Mouse (Mus musculus) liver, adult 2 months (tissue): ENCODE results near the gene Ndufv1. TPM values are rescaled to one million over a fixed set of nuclear protein-coding genes. Genes with fewer than 3 reads are reported as not detected.

Source experiments
- DNase-seq: peaks from one replicate; pipeline ENCODE4 v3.0.0-alpha.2; 2011; ENCODE audit warnings: low read depth, low spot score; ENCODE audit errors: extremely low read depth
- H3K27ac ChIP-seq: fragments of 200-500 bp; replicated peaks from 2 replicates; pipeline ENCODE4 v1.5.1; 2012; ENCODE audit warnings: low read depth, mild to moderate bottlenecking, control low read depth, inconsistent platforms, low read length; ENCODE audit not compliant: insufficient read depth
- H3K27me3 ChIP-seq: fragments of 200-500 bp; 2 replicates; pipeline ENCODE4 v1.6.1; 2012; ENCODE audit warnings: mild to moderate bottlenecking, moderate library complexity, low read length, inconsistent platforms; ENCODE audit not compliant: control insufficient read depth, insufficient read depth
- H3K36me3 ChIP-seq: fragments of 200-500 bp; 2 replicates; pipeline ENCODE4 v1.6.1; 2012; ENCODE audit warnings: low read length, inconsistent platforms; ENCODE audit not compliant: control insufficient read depth, insufficient read depth
- H3K4me1 ChIP-seq: fragments of 200-500 bp; 2 replicates; pipeline ENCODE4 v1.6.1; 2011; ENCODE audit warnings: low read length; ENCODE audit not compliant: control insufficient read depth, insufficient read depth
- H3K4me3 ChIP-seq: fragments of 200-500 bp; 2 replicates; pipeline ENCODE4 v1.5.1; 2011; ENCODE audit warnings: low read depth, mild to moderate bottlenecking, control low read depth, low read length, moderate library complexity; ENCODE audit not compliant: insufficient read depth
- H3K79me2 ChIP-seq: fragments of 200-500 bp; 2 replicates; pipeline ENCODE4 v1.6.1; 2012; ENCODE audit warnings: inconsistent platforms, mild to moderate bottlenecking, low read length, moderate library complexity; ENCODE audit not compliant: control insufficient read depth, insufficient read depth
- H3K9ac ChIP-seq: fragments of 200-500 bp; 2 replicates; pipeline ENCODE4 v1.6.1; 2012; ENCODE audit warnings: low read depth, mild to moderate bottlenecking, control low read depth, inconsistent platforms, low read length
- CTCF ChIP-seq: fragments of 200-500 bp; IDR thresholded peaks from 2 replicates; pipeline ENCODE4 v1.5.1; 2011; ENCODE audit warnings: low read depth, low read length, control low read depth
- POLR2A ChIP-seq: fragments of 200-500 bp; IDR thresholded peaks from 2 replicates; pipeline ENCODE4 v1.6.1; 2011; ENCODE audit warnings: low read length, control low read depth; ENCODE audit not compliant: insufficient read depth; ENCODE audit errors: extremely low read depth
- WGBS: fragments of 180-500 bp; shearing (Covaris S2); methylation state at CpG from one replicate; pipeline ENCODE4 v1.1.7; 2018; 5-methylcytosine and 5-hydroxymethylcytosine counted together
- polyA plus RNA-seq: library from polyadenylated mRNA; depleted of rRNA; stranded (reverse); fragments of >200 nt; gene quantifications from 2 replicates; pipeline ENCODE4 v1.2.3, GENCODE M21; 2012
- total RNA-seq: library from RNA; depleted of rRNA; stranded (reverse); fragments of >200 nt; gene quantifications from 2 replicates; pipeline ENCODE4 v1.2.3, GENCODE M21; 2014

Ndufv1 gene
- total and polyA plus RNA-seq, 2 experiments: 189 to 239 TPM

DNA sequence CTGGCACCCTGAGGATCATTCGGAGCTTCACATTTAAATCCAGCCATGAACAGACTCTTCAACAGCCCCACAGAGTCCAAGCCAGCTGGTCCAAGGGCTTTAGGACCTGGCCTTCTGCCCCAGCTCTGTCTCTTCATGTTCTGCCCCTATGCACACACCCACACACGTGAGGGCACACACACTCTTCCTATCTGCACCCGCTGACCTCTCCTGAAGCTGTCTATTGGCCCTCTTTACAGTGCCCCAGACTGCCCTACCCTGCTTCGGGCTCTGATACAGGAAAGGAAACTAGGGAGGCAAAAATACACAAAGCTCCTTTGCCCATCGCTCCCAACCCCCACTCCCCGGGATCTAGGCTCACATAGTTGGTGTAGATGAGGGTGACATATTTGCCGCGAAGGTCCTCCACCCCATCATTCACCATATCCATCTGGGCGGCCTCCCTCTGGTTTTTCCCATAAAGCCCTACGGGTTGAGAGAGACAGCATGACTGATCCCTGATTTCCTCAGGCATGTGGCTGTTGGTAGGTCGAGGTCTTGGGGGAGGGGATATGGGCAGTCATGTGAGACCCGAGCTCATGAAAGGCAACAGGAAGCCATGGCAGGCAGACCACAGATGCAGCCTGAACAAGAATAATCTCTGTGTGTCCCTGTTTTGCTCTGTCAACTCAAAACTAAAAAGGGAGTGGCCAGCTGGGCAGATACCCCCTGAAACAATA lies 23.9 kb upstream of the Ndufv1 start:
- Histone ChIP-seq H3K9ac (peak overlapping the region; percentile 89), H3K27ac (peak overlapping the region; percentile 96), H3K4me3 (peak overlapping the region; percentile 59), H3K27me3 (no peaks in the 10 kb centered on the region), H3K79me2 (no peaks in the 10 kb centered on the region), H3K4me1 (peaks cover 13% of the 10 kb centered on the region; the same call in 1 of the 2 replicates), H3K36me3 (peaks cover 4% of the 10 kb centered on the region; the same call in 1 of the 2 replicates)
- TF ChIP-seq POLR2A (0 out of 2 replicates have a peak, but pooled peaks have one; percentile 1), CTCF (no peak)
- DNase-seq: peak; percentile 86
- WGBS: 19% methylated on average over 12 of the region's 12 CpGs

DNA sequence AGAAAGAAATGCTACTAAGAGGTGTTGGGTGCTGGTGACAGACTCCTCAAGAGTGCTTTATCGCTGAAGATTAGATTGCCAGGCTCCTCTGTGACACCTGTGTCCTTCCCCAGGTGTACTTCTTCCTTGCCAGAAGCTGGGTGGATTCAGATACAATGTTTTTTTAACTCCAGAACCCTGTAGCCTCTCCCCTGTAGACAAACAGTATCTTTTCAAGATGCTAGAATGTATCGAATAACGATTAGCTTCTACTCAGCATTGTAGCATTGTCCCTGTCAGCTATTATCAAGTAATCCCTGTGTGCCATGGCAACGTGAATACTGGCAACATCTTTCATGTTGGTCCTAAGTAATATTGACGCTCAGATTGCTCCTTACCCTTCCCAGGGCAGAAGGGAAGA lies 21.1 kb upstream of the Ndufv1 start:
- Histone ChIP-seq H3K4me3 (no peak overlapping the region), H3K79me2 (no peaks in the 10 kb centered on the region), H3K4me1 (peaks cover 13% of the 10 kb centered on the region; the same call in 1 of the 2 replicates), H3K27ac (peak overlapping the region; percentile 67), H3K36me3 (peaks cover 4% of the 10 kb centered on the region; the same call in 1 of the 2 replicates), H3K27me3 (no peaks in the 10 kb centered on the region), H3K9ac (peak overlapping the region; percentile 25; the same call in 1 of the 2 replicates)
- WGBS: 21% methylated on average over 5 of the region's 5 CpGs
- DNase-seq: peak; percentile 59
- TF ChIP-seq POLR2A: no peak
- TF ChIP-seq CTCF: no peak

DNA sequence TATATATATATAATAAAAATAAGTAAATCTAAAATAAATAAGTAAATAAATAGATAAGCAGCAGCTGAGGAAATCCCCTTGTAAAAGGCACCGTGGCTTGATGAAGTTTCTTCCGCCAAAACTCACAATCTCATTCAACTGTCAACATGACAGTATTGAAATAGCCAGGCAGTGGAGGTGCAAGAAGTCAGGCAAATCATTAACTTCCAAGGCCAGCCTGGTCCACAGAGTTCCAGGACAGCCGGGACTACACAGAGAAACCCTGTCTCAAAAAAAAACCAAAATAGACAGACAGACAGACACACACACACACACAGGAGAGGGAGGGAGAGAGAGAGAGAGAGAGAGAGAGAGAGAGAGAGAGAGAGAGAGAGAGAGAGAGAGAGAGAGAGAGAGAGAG lies 20.7 kb upstream of the Ndufv1 start:
- Histone ChIP-seq H3K79me2 (no peaks in the 10 kb centered on the region), H3K27ac (peak overlapping the region; percentile 67), H3K4me3 (no peak overlapping the region), H3K4me1 (peaks cover 12% of the 10 kb centered on the region; the same call in 1 of the 2 replicates), H3K36me3 (peaks cover 4% of the 10 kb centered on the region; the same call in 1 of the 2 replicates), H3K9ac (no peak overlapping the region), H3K27me3 (no peaks in the 10 kb centered on the region)
- DNase-seq: peak; percentile 95
- TF ChIP-seq CTCF (no peak), POLR2A (no peak)
- 12% methylated on average over 3 of the region's 3 CpGs for WGBS

- H3K36me3 ChIP-seq: peaks cover 4% of the 10 kb centered on the region; the same call in 1 of the 2 replicates
- peaks cover 10% of the 10 kb centered on the region; the same call in 1 of the 2 replicates for H3K4me1 ChIP-seq
- no peaks in the 10 kb centered on the region for H3K27me3 ChIP-seq
- DNase-seq: no peak
- H3K9ac ChIP-seq: no peak overlapping the region
- H3K27ac ChIP-seq: peak overlapping the region; percentile 30
- no peak for TF ChIP-seq POLR2A
- no peak for TF ChIP-seq CTCF
- H3K4me3 ChIP-seq: no peak overlapping the region
- no peaks in the 10 kb centered on the region for H3K79me2 ChIP-seq
- WGBS: 56% methylated on average over 7 of the region's 7 CpGs
Measured at GRCm38 (mm10) chr19:4032668-4033067, 20.1 kb upstream of the Ndufv1 start.

DNA sequence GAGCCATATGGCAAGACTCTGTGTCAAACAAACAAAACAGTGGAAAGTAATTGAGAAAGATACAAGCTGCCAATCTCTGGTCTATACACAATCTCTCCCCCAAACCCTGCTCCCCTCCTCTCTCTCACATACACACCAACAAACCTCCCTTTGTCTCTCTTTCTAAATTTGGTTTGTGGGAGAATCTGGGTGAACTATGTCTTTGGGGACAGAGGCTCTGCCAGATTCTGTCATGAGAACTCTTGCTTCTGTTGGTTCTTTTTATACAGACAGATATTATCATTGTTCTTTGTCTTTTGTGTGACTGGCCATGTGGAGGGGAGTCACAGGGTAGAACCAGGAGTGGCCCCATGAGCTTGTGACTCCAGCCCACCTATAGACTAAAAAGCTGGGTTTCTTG lies 15.0 kb upstream of the Ndufv1 start:
- Histone ChIP-seq H3K36me3 (no peaks in the 10 kb centered on the region), H3K4me1 (peaks cover 16% of the 10 kb centered on the region), H3K9ac (no peak overlapping the region), H3K27me3 (no peaks in the 10 kb centered on the region), H3K4me3 (no peak overlapping the region), H3K79me2 (no peaks in the 10 kb centered on the region), H3K27ac (no peak overlapping the region)
- TF ChIP-seq POLR2A: no peak
- no peak for TF ChIP-seq CTCF
- no peak for DNase-seq

DNA sequence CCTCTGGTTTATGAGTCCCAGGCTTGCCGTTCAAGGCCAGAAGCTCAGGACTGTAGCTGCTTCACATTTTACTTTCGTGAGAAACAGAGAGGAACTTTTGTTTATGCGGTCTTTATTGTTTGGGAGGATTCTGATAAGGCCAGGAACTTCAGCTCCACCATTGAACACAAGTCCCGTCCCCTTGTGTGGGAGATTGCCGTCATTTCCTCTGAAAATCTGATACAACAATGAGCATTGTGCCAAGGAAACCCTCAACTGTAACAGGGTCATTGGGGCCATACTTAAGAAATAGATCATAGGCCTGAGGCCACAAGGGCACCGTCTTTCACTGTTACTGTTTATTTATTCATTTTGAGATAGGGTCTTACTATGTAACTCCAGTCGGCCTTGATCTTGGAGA lies 10.6 kb upstream of the Ndufv1 start:
- no peak overlapping the region for H3K9ac ChIP-seq
- 80% methylated on average over 7 of the region's 7 CpGs for WGBS
- H3K36me3 ChIP-seq: no peaks in the 10 kb centered on the region
- no peak for DNase-seq
- H3K4me3 ChIP-seq: no peak overlapping the region
- H3K79me2 ChIP-seq: no peaks in the 10 kb centered on the region
- TF ChIP-seq POLR2A (no peak), CTCF (no peak)
- peaks cover 33% of the 10 kb centered on the region for H3K4me1 ChIP-seq
- H3K27me3 ChIP-seq: no peaks in the 10 kb centered on the region
- peak overlapping the region; percentile 90 for H3K27ac ChIP-seq
